Mouse (Mus musculus): ENCODE results near the gene Crcp.

Gene Crcp

DNA sequence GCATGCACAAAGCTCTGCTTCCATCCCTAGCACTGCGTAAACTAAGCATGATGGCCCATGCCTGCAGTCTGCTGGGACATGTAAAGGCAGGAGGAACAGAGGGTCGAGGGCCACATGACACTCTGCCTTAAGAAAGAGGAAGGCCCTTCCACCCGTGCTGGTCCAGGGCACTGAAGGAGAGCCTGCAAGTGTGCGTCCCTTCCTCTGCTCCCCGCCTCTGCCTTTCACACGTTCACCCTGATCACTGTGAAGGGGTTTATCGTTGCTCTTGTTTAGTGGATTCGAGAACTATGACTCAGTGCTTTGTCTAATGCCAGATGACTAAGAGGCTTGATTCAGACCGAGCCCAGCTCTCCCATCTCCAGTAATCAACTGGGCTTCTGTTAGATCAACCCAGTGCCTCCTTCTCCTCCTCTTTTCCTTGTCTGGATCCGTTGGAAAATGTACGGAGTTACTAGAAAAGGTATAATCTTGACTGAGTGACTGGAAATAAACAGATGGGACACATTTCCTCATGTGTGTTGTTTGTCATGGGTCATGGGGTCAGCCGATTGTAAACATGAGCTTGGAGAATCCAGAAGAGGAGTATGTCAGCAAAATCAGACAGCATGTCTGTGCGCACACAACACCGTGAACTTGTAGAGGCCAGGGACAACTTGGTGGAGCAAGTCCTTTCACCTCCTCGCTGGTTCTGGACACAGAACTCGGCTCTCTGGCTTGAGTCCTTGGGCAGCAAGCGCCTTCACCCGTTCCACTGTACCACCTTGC lies 60.7 kb downstream of the Crcp start:
- peak; percentile 39 to 48 for DNase-seq (ENCODE audit: low spot score in 2 of 2)

DNA sequence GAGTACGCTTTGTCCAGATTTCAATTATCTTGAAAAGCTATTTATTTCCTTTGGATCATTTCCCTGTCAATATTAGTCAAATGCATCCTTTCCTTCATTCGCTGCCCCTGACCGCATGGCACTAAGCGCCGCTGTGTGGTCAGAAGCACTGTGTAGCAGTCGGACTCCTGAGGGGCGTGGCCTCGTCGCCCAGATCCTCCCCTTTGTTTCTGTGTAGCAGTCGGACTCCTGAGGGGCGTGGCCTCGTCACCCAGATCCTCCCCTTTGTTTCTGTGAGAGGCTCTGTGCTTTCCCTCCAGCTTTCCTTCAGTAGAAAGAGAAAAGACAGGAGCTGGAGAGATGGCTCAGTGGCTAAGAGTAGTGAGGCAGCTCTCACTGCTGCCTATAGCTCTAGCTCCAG lies 67.7 kb downstream of the Crcp start:
- DNase-seq (ENCODE audit: low spot score in 2 of 2) = no peak

DNA sequence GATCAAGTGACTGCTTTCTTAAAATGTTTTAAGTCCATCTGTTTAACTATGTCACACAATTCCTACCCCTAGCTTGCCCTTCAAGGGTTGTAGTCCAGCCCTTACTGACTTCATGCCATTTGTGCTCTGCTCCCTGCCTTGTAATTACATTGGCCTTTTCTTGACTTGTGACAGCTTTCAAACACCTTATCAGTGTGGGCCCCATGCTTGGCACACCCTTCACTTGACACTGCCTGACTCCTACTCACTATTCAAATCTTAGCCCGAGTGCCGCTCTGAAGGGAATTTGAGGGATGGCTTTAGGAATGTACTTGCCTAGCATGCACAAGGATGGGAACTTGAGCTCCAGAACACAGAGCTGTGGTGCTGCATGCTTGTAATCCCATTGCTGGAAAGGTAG lies 68.7 kb downstream of the Crcp start:
- no peak for DNase-seq (ENCODE audit: low spot score in 2 of 2)

DNA sequence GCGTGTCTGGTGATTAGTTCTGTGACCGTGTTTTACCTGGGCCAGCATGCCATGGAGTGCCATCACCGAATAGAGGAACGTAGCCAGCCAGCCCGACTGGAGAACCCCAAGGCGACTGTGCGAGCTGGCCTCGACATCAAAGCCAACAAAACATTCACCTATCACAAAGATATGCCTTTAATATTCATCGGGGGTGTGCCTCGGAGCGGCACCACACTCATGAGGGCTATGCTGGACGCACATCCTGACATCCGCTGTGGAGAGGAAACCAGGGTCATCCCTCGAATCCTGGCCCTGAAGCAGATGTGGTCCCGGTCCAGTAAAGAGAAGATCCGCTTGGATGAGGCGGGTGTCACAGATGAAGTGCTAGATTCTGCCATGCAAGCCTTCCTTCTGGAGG lies 72.6 kb downstream of the Crcp start:
- DNase-seq (ENCODE audit: low spot score in 2 of 2) = no peak

DNA sequence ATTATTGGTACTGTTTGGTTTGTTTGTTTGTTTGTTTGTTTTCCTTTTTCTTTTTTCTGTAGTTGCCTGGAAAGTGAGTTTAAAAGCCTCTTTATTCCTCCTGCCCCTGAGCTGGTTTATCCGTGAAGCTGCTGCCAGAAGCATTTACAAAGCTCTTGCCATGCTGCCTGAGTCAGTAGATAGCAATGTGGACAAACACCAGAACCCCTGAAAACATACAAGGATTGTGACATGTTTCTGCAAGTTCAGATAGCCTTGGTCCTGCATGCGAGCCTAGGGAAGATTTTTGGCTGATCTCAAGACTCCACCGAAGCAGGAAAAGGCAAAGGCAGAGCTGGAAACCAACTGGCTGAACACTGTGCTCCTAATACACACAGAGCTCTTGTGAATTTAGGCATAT lies 80.3 kb downstream of the Crcp start:
- peak in 1 of 2 experiments; percentile 22 for DNase-seq (ENCODE audit: low spot score in 2 of 2)

Measured in urinary bladder, adult 18-20 months (tissue).